Mouse (Mus musculus): ENCODE measurements around the gene Plpp1. TPM values are rescaled to one million over a fixed set of nuclear protein-coding genes. Genes with fewer than 3 reads are reported as not detected.

The Plpp1 gene
- total RNA-seq, 1 experiment: 38.2 TPM

GRCm38 (mm10) chr13:112861825-112862306 lies 61.3 kb downstream of the Plpp1 start:
- in situ Hi-C loops (cut with MboI; ENCODE audit: low sequenced_read_pairs in 2 of 2, unreplicated experiment in 2 of 2): no loop called here
- no peak overlapping the region for H3K27ac ChIP-seq (ENCODE audit: insufficient read depth, low read depth, low read length, poor library complexity, severe bottlenecking)
- DNase-seq (ENCODE audit: low read depth, low spot score): no peak
- H3K4me3 ChIP-seq (ENCODE audit: insufficient read depth in 1 of 2, low read depth in 1 of 2, low read length in 2 of 2, poor library complexity in 1 of 2, severe bottlenecking in 1 of 2): no peak overlapping the region
- no peaks in the 10 kb centered on the region for H3K9me3 ChIP-seq (ENCODE audit: control insufficient read depth, insufficient read depth, low read depth, low read length)
- H3K4me1 ChIP-seq (ENCODE audit: control insufficient read depth in 2 of 2, insufficient read depth in 2 of 2, low read length in 2 of 2, poor library complexity in 1 of 2): peaks cover 0 to 8% of the 10 kb centered on the region in 2 experiments; a peak in 1 of 4 replicates
- TF ChIP-seq MAFK (IDR thresholded peaks at IDR 0.05; ENCODE audit: insufficient read depth, low read depth, low read length) (no peak), ZC3H11A (IDR thresholded peaks at IDR 0.05; ENCODE audit: borderline replicate concordance, low read depth, low read length) (no peak), ZNF384 (IDR thresholded peaks at IDR 0.05; ENCODE audit: low read depth, low read length) (peak; percentile 58)
- no peak overlapping the region for H3K9ac ChIP-seq (ENCODE audit: insufficient read depth, low read depth, low read length, poor library complexity, severe bottlenecking)
- peaks cover 16% of the 10 kb centered on the region for H3K36me3 ChIP-seq (ENCODE audit: control insufficient read depth, insufficient read depth, low read length, poor library complexity, severe bottlenecking)

GRCm38 (mm10) chr13:112862342-112862741 lies 61.8 kb downstream of the Plpp1 start:
- TF ChIP-seq HCFC1 (IDR thresholded peaks at IDR 0.05; ENCODE audit: borderline replicate concordance, insufficient read depth, low read length) (no peak), CHD2 (IDR thresholded peaks at IDR 0.05; ENCODE audit: low read depth, low read length) (no peak), MAFK (IDR thresholded peaks at IDR 0.05; ENCODE audit: insufficient read depth, low read depth, low read length) (no peak), ZNF384 (IDR thresholded peaks at IDR 0.05; ENCODE audit: low read depth, low read length) (no peak), ZC3H11A (IDR thresholded peaks at IDR 0.05; ENCODE audit: borderline replicate concordance, low read depth, low read length) (no peak)
- Histone ChIP-seq H3K9ac (ENCODE audit: insufficient read depth, low read depth, low read length, poor library complexity, severe bottlenecking) (no peak overlapping the region), H3K36me3 (ENCODE audit: control insufficient read depth, insufficient read depth, low read length, poor library complexity, severe bottlenecking) (peaks cover 15% of the 10 kb centered on the region), H3K9me3 (ENCODE audit: control insufficient read depth, insufficient read depth, low read depth, low read length) (no peaks in the 10 kb centered on the region), H3K4me1 (ENCODE audit: control insufficient read depth in 2 of 2, insufficient read depth in 2 of 2, low read length in 2 of 2, poor library complexity in 1 of 2) (peaks cover 0 to 6% of the 10 kb centered on the region in 2 experiments; a peak in 1 of 4 replicates), H3K27ac (ENCODE audit: insufficient read depth, low read depth, low read length, poor library complexity, severe bottlenecking) (no peak overlapping the region), H3K4me3 (ENCODE audit: insufficient read depth in 1 of 2, low read depth in 1 of 2, low read length in 2 of 2, poor library complexity in 1 of 2, severe bottlenecking in 1 of 2) (no peak overlapping the region)
- no peak for DNase-seq (ENCODE audit: low read depth, low spot score)
- in situ Hi-C loops (cut with MboI; ENCODE audit: low sequenced_read_pairs in 2 of 2, unreplicated experiment in 2 of 2): no loop called here

DNA sequence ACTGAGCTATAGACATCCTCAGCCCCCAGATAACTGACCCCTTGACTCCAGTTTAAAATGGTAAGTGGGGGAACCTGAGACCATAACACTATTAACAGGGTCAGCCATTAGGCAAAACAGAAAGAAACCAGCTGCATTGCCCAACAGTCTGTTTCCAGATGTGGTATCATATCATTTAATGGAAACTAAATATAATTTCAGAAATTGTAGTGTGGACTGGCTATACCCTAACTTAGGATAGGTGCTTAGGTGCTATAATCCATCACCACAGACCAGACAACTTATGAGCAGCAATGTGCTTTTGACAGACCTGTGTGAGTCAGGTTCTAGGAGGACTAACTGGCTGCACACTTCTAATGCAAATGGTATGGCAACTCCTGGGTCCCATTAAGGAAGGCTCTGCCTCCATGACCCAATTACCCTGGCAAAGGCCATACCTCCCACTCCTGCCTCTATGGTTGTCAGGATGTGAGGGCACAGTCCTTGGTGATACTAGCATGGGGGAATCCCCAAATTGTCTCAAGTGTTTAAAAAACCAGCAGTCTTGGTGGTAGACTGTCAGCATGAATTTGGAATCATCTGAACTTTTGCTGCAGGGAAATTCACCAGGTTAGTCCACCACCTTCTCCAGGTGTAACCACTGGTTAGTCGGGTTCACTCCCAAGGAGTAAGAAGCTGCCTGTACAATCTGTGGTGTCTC lies 62.5 kb downstream of the Plpp1 start:
- in situ Hi-C loops (cut with MboI; ENCODE audit: low sequenced_read_pairs in 2 of 2, unreplicated experiment in 2 of 2): no loop called here
- Histone ChIP-seq H3K4me3 (ENCODE audit: insufficient read depth in 1 of 2, low read depth in 1 of 2, low read length in 2 of 2, poor library complexity in 1 of 2, severe bottlenecking in 1 of 2) (no peak overlapping the region), H3K9ac (ENCODE audit: insufficient read depth, low read depth, low read length, poor library complexity, severe bottlenecking) (no peak overlapping the region), H3K36me3 (ENCODE audit: control insufficient read depth, insufficient read depth, low read length, poor library complexity, severe bottlenecking) (peaks cover 18% of the 10 kb centered on the region), H3K4me1 (ENCODE audit: control insufficient read depth in 2 of 2, insufficient read depth in 2 of 2, low read length in 2 of 2, poor library complexity in 1 of 2) (peaks cover 0 to 5% of the 10 kb centered on the region in 2 experiments; a peak in 1 of 4 replicates), H3K27ac (ENCODE audit: insufficient read depth, low read depth, low read length, poor library complexity, severe bottlenecking) (no peak overlapping the region), H3K9me3 (ENCODE audit: control insufficient read depth, insufficient read depth, low read depth, low read length) (no peaks in the 10 kb centered on the region)
- no peak for DNase-seq (ENCODE audit: low read depth, low spot score)
- TF ChIP-seq MAFK (IDR thresholded peaks at IDR 0.05; ENCODE audit: insufficient read depth, low read depth, low read length): no peak
- no peak for TF ChIP-seq HCFC1 (IDR thresholded peaks at IDR 0.05; ENCODE audit: borderline replicate concordance, insufficient read depth, low read length)
- TF ChIP-seq CHD2 (IDR thresholded peaks at IDR 0.05; ENCODE audit: low read depth, low read length): no peak
- no peak for TF ChIP-seq ZNF384 (IDR thresholded peaks at IDR 0.05; ENCODE audit: low read depth, low read length)
- TF ChIP-seq ZC3H11A (IDR thresholded peaks at IDR 0.05; ENCODE audit: borderline replicate concordance, low read depth, low read length): no peak

DNA sequence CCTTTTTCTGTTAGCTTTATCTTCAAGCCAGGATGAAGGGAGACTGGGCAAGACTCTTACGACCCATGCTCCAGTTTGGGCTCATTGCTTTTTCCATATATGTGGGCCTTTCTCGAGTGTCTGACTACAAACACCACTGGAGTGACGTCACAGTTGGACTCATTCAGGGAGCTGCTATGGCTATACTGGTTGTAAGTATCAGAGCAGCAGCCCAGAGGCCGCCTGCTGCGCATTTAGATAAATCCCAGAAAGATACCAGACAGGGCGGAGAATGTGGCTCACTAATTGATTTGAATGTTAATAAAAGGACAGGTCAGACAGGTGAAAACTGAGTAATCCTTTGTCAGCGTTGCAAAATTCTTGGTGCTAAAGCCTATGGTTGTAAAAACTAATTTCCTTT lies 66.2 kb downstream of the Plpp1 start:
- Histone ChIP-seq H3K36me3 (ENCODE audit: control insufficient read depth, insufficient read depth, low read length, poor library complexity, severe bottlenecking) (peaks cover 39% of the 10 kb centered on the region), H3K27ac (ENCODE audit: insufficient read depth, low read depth, low read length, poor library complexity, severe bottlenecking) (no peak overlapping the region), H3K9ac (ENCODE audit: insufficient read depth, low read depth, low read length, poor library complexity, severe bottlenecking) (no peak overlapping the region), H3K4me3 (ENCODE audit: insufficient read depth in 1 of 2, low read depth in 1 of 2, low read length in 2 of 2, poor library complexity in 1 of 2, severe bottlenecking in 1 of 2) (no peak overlapping the region), H3K9me3 (ENCODE audit: control insufficient read depth, insufficient read depth, low read depth, low read length) (no peaks in the 10 kb centered on the region), H3K4me1 (ENCODE audit: control insufficient read depth in 2 of 2, insufficient read depth in 2 of 2, low read length in 2 of 2, poor library complexity in 1 of 2) (peaks cover 0 to 6% of the 10 kb centered on the region in 2 experiments; a peak in 1 of 4 replicates)
- TF ChIP-seq HCFC1 (IDR thresholded peaks at IDR 0.05; ENCODE audit: borderline replicate concordance, insufficient read depth, low read length) (no peak), ZNF384 (IDR thresholded peaks at IDR 0.05; ENCODE audit: low read depth, low read length) (no peak), MAFK (IDR thresholded peaks at IDR 0.05; ENCODE audit: insufficient read depth, low read depth, low read length) (no peak), CHD2 (IDR thresholded peaks at IDR 0.05; ENCODE audit: low read depth, low read length) (no peak), ZC3H11A (IDR thresholded peaks at IDR 0.05; ENCODE audit: borderline replicate concordance, low read depth, low read length) (no peak)
- in situ Hi-C loops (cut with MboI; ENCODE audit: low sequenced_read_pairs in 2 of 2, unreplicated experiment in 2 of 2): no loop called here
- DNase-seq (ENCODE audit: low read depth, low spot score): no peak

Data from ES-E14 (cell line).